Mouse (Mus musculus) heart, postnatal 0 days (tissue): ENCODE results near the gene Schip1. TPM values are rescaled to one million over a fixed set of nuclear protein-coding genes. Genes with fewer than 3 reads are reported as not detected.
A peak's percentile ranks its signal among the peaks of the same experiment; 100 is the strongest.

Experiments
- ATAC-seq: fragments of 200-750 bp; cut with Nextera tagmentation; 2 replicates; pipeline ENCODE4 v1.8.0; 2017; ENCODE audit warnings: low read depth, moderate number of reproducible peaks, moderate library complexity; ENCODE audit not compliant: insufficient read depth
- DNase-seq: peaks from one replicate; pipeline ENCODE4 v3.0.0-alpha.2; 2016; ENCODE audit warnings: low spot score
- H3K27ac ChIP-seq: fragments of 300-500 bp; sonication (generic); 2 replicates; pipeline ENCODE4 v1.5.1; 2014; ENCODE audit warnings: low read depth, mild to moderate bottlenecking
- H3K27me3 ChIP-seq: fragments of 300-500 bp; sonication (generic); 2 replicates; pipeline ENCODE4 v1.6.1; 2014; ENCODE audit warnings: low read length, mixed read lengths; ENCODE audit not compliant: control insufficient read depth, insufficient read depth
- H3K36me3 ChIP-seq: fragments of 300-500 bp; sonication (generic); replicated peaks from 2 replicates; pipeline ENCODE4 v1.6.1; 2014; ENCODE audit warnings: low read length, mixed read lengths; ENCODE audit not compliant: control insufficient read depth, insufficient read depth
- H3K4me1 ChIP-seq: fragments of 300-500 bp; sonication (generic); 2 replicates; pipeline ENCODE4 v1.6.1; 2014; ENCODE audit warnings: antibody characterized with exemption; ENCODE audit not compliant: control insufficient read depth, insufficient read depth
- H3K4me2 ChIP-seq: fragments of 300-500 bp; sonication (generic); 2 replicates; pipeline ENCODE4 v1.6.1; 2014; ENCODE audit warnings: low read depth, mild to moderate bottlenecking, low read length, moderate library complexity
- H3K4me3 ChIP-seq: fragments of 300-500 bp; sonication (generic); 2 replicates; pipeline ENCODE4 v1.5.1; 2014; ENCODE audit warnings: low read depth, low read length
- H3K9ac ChIP-seq: fragments of 300-500 bp; sonication (generic); replicated peaks from 2 replicates; pipeline ENCODE4 v1.6.1; 2014; ENCODE audit warnings: low read depth, low read length, mixed read lengths
- H3K9me3 ChIP-seq: fragments of 300-500 bp; sonication (generic); replicated peaks from 2 replicates; pipeline ENCODE4 v1.6.1; 2016; ENCODE audit warnings: low read length; ENCODE audit not compliant: control insufficient read depth
- CTCF ChIP-seq: IDR thresholded peaks from 2 replicates; pipeline ENCODE4 v1.5.1; 2016; ENCODE audit warnings: antibody characterized with exemption, control low read depth, low read depth
- EP300 ChIP-seq: IDR thresholded peaks from 2 replicates; pipeline ENCODE4 v1.6.1; 2016; ENCODE audit warnings: antibody characterized with exemption, low read depth
- WGBS: fragments of 180-500 bp; shearing (Covaris S2); extraction: QIAGEN DNeasy Blood & Tissue Kit; methylation state at CpG from one replicate; pipeline ENCODE4 v1.1.7; 2014; 5-methylcytosine and 5-hydroxymethylcytosine counted together
- polyA plus RNA-seq: library from polyadenylated mRNA; unstranded; fragments of >200 nt; fragmentation: Nextera tagmentation; extraction: Ambion mirVana; gene quantifications from 2 replicates; pipeline ENCODE4 v1.2.1, GENCODE M21; 2015
- total RNA-seq: library from RNA; depleted of rRNA; stranded (reverse); fragments of >200 nt; gene quantifications from 2 replicates; pipeline ENCODE4 v1.2.3, GENCODE M21; 2014; ENCODE audit warnings: low replicate concordance

The Schip1 gene
- total and polyA plus RNA-seq, 2 experiments from 2014 or later = 58.4 to 74.3 TPM

- no peak for TF ChIP-seq EP300
- peak; percentile 42 for TF ChIP-seq CTCF
- Histone ChIP-seq H3K9ac (no peak overlapping the region), H3K27me3 (no peaks in the 10 kb centered on the region), H3K4me1 (peaks cover 30% of the 10 kb centered on the region; the same call in 1 of the 2 replicates), H3K4me2 (no peak overlapping the region), H3K9me3 (no peaks in the 10 kb centered on the region), H3K36me3 (no peaks in the 10 kb centered on the region), H3K4me3 (no peak overlapping the region), H3K27ac (no peak overlapping the region)
- ATAC-seq (no peak), DNase-seq (no peak)
- 68% methylated on average over 2 of the region's 2 CpGs for WGBS
These were observed 498.2 kb downstream of the Schip1 start for GRCm38 (mm10) chr3:68562838-68563237.

GRCm38 (mm10) chr3:68563922-68564321, 499.3 kb downstream of the Schip1 start:
- no peak for DNase-seq

GRCm38 (mm10) chr3:68564978-68565674, 500.5 kb downstream of the Schip1 start:
- no peak overlapping the region for H3K4me3 ChIP-seq
- WGBS = 78% methylated on average over 10 of the region's 10 CpGs
- H3K4me2 ChIP-seq = no peak overlapping the region
- peaks cover 10% of the 10 kb centered on the region; the same call in 1 of the 2 replicates for H3K4me1 ChIP-seq
- no peak for TF ChIP-seq EP300
- no peak for TF ChIP-seq CTCF
- ATAC-seq (no peak), DNase-seq (no peak)
- H3K36me3 ChIP-seq = no peaks in the 10 kb centered on the region
- H3K9me3 ChIP-seq = no peaks in the 10 kb centered on the region
- H3K27me3 ChIP-seq = no peaks in the 10 kb centered on the region
- no peak overlapping the region for H3K27ac ChIP-seq
- H3K9ac ChIP-seq = no peak overlapping the region

More at GRCm38 (mm10) chr3:68563922-68564321, 499.3 kb downstream of the Schip1 start:
- no peaks in the 10 kb centered on the region for H3K9me3 ChIP-seq
- H3K9ac ChIP-seq = no peak overlapping the region
- no peak for ATAC-seq
- no peaks in the 10 kb centered on the region for H3K36me3 ChIP-seq
- peaks cover 20% of the 10 kb centered on the region; the same call in 1 of the 2 replicates for H3K4me1 ChIP-seq
- H3K27me3 ChIP-seq = no peaks in the 10 kb centered on the region
- TF ChIP-seq EP300 (no peak), CTCF (no peak)
- 0 out of 2 replicates have a peak overlapping the region, but pooled peaks have one; percentile 3 for H3K27ac ChIP-seq
- H3K4me2 ChIP-seq = 0 out of 2 replicates have a peak overlapping the region, but pooled peaks have one; percentile 9
- H3K4me3 ChIP-seq = no peak overlapping the region
- 41% methylated on average over 8 of the region's 8 CpGs for WGBS

- no peak overlapping the region for H3K9ac ChIP-seq
- H3K4me1 ChIP-seq = 0 out of 2 replicates have a peak, but pooled peaks cover 6% of the 10 kb centered on the region
- 77% methylated on average over 4 of the region's 4 CpGs for WGBS
- no peak overlapping the region for H3K4me2 ChIP-seq
- H3K9me3 ChIP-seq = no peaks in the 10 kb centered on the region
- ATAC-seq (no peak), DNase-seq (no peak)
- H3K4me3 ChIP-seq = no peak overlapping the region
- TF ChIP-seq EP300 (no peak), CTCF (no peak)
- H3K36me3 ChIP-seq = no peaks in the 10 kb centered on the region
- H3K27me3 ChIP-seq = no peaks in the 10 kb centered on the region
- no peak overlapping the region for H3K27ac ChIP-seq
These were observed 501.1 kb downstream of the Schip1 start for GRCm38 (mm10) chr3:68565675-68566055.

- no peak for TF ChIP-seq CTCF
- TF ChIP-seq EP300 = no peak
- 92% methylated on average over 7 of the region's 7 CpGs for WGBS
These were observed 503.0 kb downstream of the Schip1 start for GRCm38 (mm10) chr3:68567581-68567980.

GRCm38 (mm10) chr3:68568149-68568548, 503.5 kb downstream of the Schip1 start:
- 73% methylated on average over 3 of the region's 3 CpGs for WGBS

More at GRCm38 (mm10) chr3:68567581-68567980, 503.0 kb downstream of the Schip1 start:
- Histone ChIP-seq H3K4me2 (no peak overlapping the region), H3K27me3 (no peaks in the 10 kb centered on the region), H3K36me3 (no peaks in the 10 kb centered on the region), H3K4me1 (0 out of 2 replicates have a peak, but pooled peaks cover 12% of the 10 kb centered on the region), H3K9ac (no peak overlapping the region), H3K4me3 (no peak overlapping the region), H3K9me3 (no peaks in the 10 kb centered on the region), H3K27ac (no peak overlapping the region)
- DNase-seq (no peak), ATAC-seq (no peak)

More at GRCm38 (mm10) chr3:68568149-68568548, 503.5 kb downstream of the Schip1 start:
- 0 out of 2 replicates have a peak, but pooled peaks cover 12% of the 10 kb centered on the region for H3K4me1 ChIP-seq
- H3K27me3 ChIP-seq = no peaks in the 10 kb centered on the region
- H3K9me3 ChIP-seq = no peaks in the 10 kb centered on the region
- H3K4me3 ChIP-seq = no peak overlapping the region
- H3K27ac ChIP-seq = no peak overlapping the region
- no peaks in the 10 kb centered on the region for H3K36me3 ChIP-seq
- TF ChIP-seq CTCF = no peak
- no peak for TF ChIP-seq EP300
- no peak overlapping the region for H3K4me2 ChIP-seq
- no peak overlapping the region for H3K9ac ChIP-seq
- ATAC-seq (no peak), DNase-seq (no peak)
